ENCODE assay signal across 9 mouse cellular contexts in genomic region chr3:127634101-127634983, GRCm38 (mm10). TPM values are rescaled to one million over a fixed set of nuclear protein-coding genes. Genes with fewer than 3 reads are reported as not detected.
DNase-seq lines count a peak whose midpoint lies in the region; ATAC-seq and TF ChIP-seq lines count a peak whose summit lies in the region.
"Had no signal": no experiment of that assay in that cellular context is flagged by ENCODE, and none has a peak within 500 bp of the region (broad histone marks: within the 10 kb centered on the region; RNA-seq: fewer than 3 reads in every experiment).

No protein-coding gene starts in this region.

- no peak overlapping the region for H3K27ac ChIP-seq in limb, embryonic 13.5 days
- H3K27ac ChIP-seq in midbrain, embryonic 14.5 days (replicated peaks; ENCODE audit: low read depth, low read length) = peak overlapping the region; percentile 80
- no peak overlapping the region for H3K27ac ChIP-seq in spleen, adult 2 months (ENCODE audit: insufficient read depth, low read length)

- 0% methylated on average over 58 of the region's 58 CpGs for WGBS in limb, embryonic 13.5 days
- 0% methylated on average over 58 of the region's 58 CpGs for WGBS in midbrain, embryonic 14.5 days
- 3% methylated on average over 58 of the region's 58 CpGs for WGBS in spleen, adult 2 months

- H3K36me3 ChIP-seq in limb, embryonic 13.5 days = no peaks in the 10 kb centered on the region
- H3K36me3 ChIP-seq in midbrain, embryonic 14.5 days (ENCODE audit: control insufficient read depth, insufficient read depth, low read length) = no peaks in the 10 kb centered on the region
- no peaks in the 10 kb centered on the region for H3K36me3 ChIP-seq in spleen, adult 2 months (ENCODE audit: control insufficient read depth, insufficient read depth, low read length)

- intact Hi-C loops in gastrocnemius, postnatal 36 days (cut with DNase I) = loop anchor here (2.0 kb wide), 1 partner anchor 314 kb away; no protein-coding TSS in a partner anchor

- H3K4me1 ChIP-seq in limb, embryonic 13.5 days = peaks cover 26% of the 10 kb centered on the region
- H3K4me1 ChIP-seq in midbrain, embryonic 14.5 days (ENCODE audit: control insufficient read depth, insufficient read depth, low read length) = peaks cover 19% of the 10 kb centered on the region; the same call in 1 of the 2 replicates
- H3K4me1 ChIP-seq in spleen, adult 2 months (ENCODE audit: control insufficient read depth, insufficient read depth, insufficient read length) = peaks cover 25% of the 10 kb centered on the region

- no peaks in the 10 kb centered on the region for H3K9me3 ChIP-seq in limb, embryonic 13.5 days
- H3K9me3 ChIP-seq in midbrain, embryonic 14.5 days (ENCODE audit: control insufficient read depth, low read length) = no peaks in the 10 kb centered on the region

- peak; percentile 76 for ATAC-seq in limb, embryonic 13.5 days (ENCODE audit: low FRiP score, low read depth)
- peak; percentile 76 for ATAC-seq in midbrain, embryonic 14.5 days (ENCODE audit: low FRiP score, low TSS enrichment)

- TF ChIP-seq POLR2A in spleen, adult 2 months (IDR thresholded peaks at IDR 0.05; ENCODE audit: low read depth, low read length) = no peak

- H3K4me3 ChIP-seq in limb, embryonic 13.5 days = peak overlapping the region; percentile 44
- H3K4me3 ChIP-seq in midbrain, embryonic 14.5 days (replicated peaks; ENCODE audit: low read depth, low read length) = peak overlapping the region; percentile 53
- H3K4me3 ChIP-seq in spleen, adult 2 months (ENCODE audit: extremely low read depth, insufficient read depth, insufficient read length) = peak overlapping the region; percentile 48; the same call in 1 of the 2 replicates

- peaks cover 97% of the 10 kb centered on the region for H3K27me3 ChIP-seq in limb, embryonic 13.5 days
- H3K27me3 ChIP-seq in midbrain, embryonic 14.5 days (ENCODE audit: control insufficient read depth, insufficient read depth, low read length) = peaks cover 70% of the 10 kb centered on the region
- peaks cover 43% of the 10 kb centered on the region for H3K27me3 ChIP-seq in spleen, adult 2 months (ENCODE audit: control insufficient read depth, insufficient read depth, low read length)
- H3K27me3 ChIP-seq: CH12.LX had no signal

- H3K9ac ChIP-seq in limb, embryonic 13.5 days = no peak overlapping the region
- H3K9ac ChIP-seq in midbrain, embryonic 14.5 days (replicated peaks; ENCODE audit: low read length) = peak overlapping the region; percentile 54

- TF ChIP-seq CTCF in spleen, adult 2 months (IDR thresholded peaks at IDR 0.05; ENCODE audit: extremely low read depth, insufficient read depth, insufficient read length, insufficient replicate concordance) = peak; percentile 91

- peak overlapping the region; percentile 75 for H3K4me2 ChIP-seq in limb, embryonic 13.5 days (replicated peaks)
- peak overlapping the region; percentile 88 for H3K4me2 ChIP-seq in midbrain, embryonic 14.5 days (ENCODE audit: low read length)

- peak; percentile 63 for DNase-seq in layer of hippocampus, adult 11-12 months (ENCODE audit: low spot score)
- no peak for DNase-seq in layer of hippocampus, adult 9-10 months (ENCODE audit: low spot score)
- DNase-seq in embryo, embryonic 10.5 days (ENCODE audit: low spot score) = peak; percentile 86
- peak; percentile 52 to 62 for DNase-seq in gastrocnemius, postnatal 36 days
- peak; percentile 39 for DNase-seq in kidney, adult 11 months
- peak; percentile 92 for DNase-seq in midbrain, embryonic 14.5 days
- peak in 1 of 2 experiments; percentile 63 for DNase-seq in spleen, adult 2 months (ENCODE audit: low read depth in 1 of 2, low spot score in 2 of 2)

RNA-seq across cellular contexts. Expression of gene Neurog2, which starts 1.4 kb away (rescaled TPM):
- not detected for total RNA-seq in gastrocnemius, postnatal 36 days (2021)
- 0.08 TPM in 1 of 2 replicates, not detected in the other for polyA plus RNA-seq in limb, embryonic 13.5 days (2015; fragmentation: Nextera tagmentation; extraction: Ambion mirVana)
- 10.0 and 18.6 TPM in 2 replicates for polyA plus RNA-seq in midbrain, embryonic 14.5 days (2014; fragmentation: Nextera tagmentation; extraction: Ambion mirVana)
- polyA plus RNA-seq in spleen, adult 2 months (2012; rRNA removed) = not detected in 2 replicates
- total RNA-seq: CH12.LX had no signal

Comparison
In these comparisons a context has a peak if more than half of its experiments do, and no peak if none do; other contexts are left out.
1. RNA of gene Neurog2, which starts 1.4 kb away (polyA plus RNA-seq): 10.0 to 18.6 TPM in midbrain, embryonic 14.5 days; 0.08 TPM in limb, embryonic 13.5 days and not detected in spleen, adult 2 months; every median in the first group is over 10 times any median in the second.
2. Peak in every context shown above with its lines, with median percentiles within 50 percentile points of each other: H3K4me3 ChIP-seq.